Mouse (Mus musculus) megakaryocyte, embryonic 14.5 days (primary cell): ENCODE results near the gene Dusp8.

Source experiments
- FLI1 ChIP-seq: IDR thresholded peaks from 2 replicates; pipeline ENCODE4 v1.6.1; 2012; ENCODE audit warnings: low read length, inconsistent platforms, mixed read lengths
- GATA1 ChIP-seq: IDR thresholded peaks from 3 replicates; pipeline ENCODE4 v1.6.1; 2012; ENCODE audit warnings: mixed read lengths, low read length, inconsistent platforms, borderline replicate concordance

DNA sequence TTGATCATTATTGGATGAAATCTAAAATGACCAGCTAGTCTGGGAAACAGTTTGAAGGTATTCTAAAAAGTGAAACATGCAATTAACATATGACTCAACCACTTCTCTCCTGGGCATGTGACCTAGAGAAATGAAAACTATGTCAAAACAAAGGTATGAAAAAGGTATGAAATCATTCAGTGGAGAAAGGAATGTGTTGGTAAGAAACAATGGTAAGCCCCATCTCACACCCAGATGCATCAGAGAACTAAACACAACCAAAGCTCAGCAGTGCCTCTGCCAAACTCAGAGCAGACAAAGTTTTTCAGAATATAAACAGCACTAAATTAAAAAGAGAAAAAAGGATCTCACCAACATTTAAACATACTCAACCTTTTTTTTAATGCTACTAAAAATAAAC lies 65.6 kb downstream of the Dusp8 start:
- TF ChIP-seq GATA1 (no peak), FLI1 (no peak)
